Mouse (Mus musculus) MEL (cell line): ENCODE measurements around the gene Lrig2. TPM values are rescaled to one million over a fixed set of nuclear protein-coding genes. Genes with fewer than 3 reads are reported as not detected.

ENCODE experiments used
- DNase-seq: peaks from one replicate; pipeline ENCODE4 v3.0.0; 2011; ENCODE audit warnings: low read depth, low spot score
- H3K27ac ChIP-seq: 2 replicates; pipeline ENCODE4 v1.5.1; 2012; ENCODE audit warnings: low read depth, mild to moderate bottlenecking, control low read depth, low read length, moderate library complexity; ENCODE audit not compliant: control insufficient read depth
- H3K27me3 ChIP-seq, 2 experiments: fragments of 150-350 bp in 1 of 2; sonication (generic) in 1 of 2; 2 replicates each; pipeline ENCODE4 v1.6.1; 2012; ENCODE audit warnings: low read length in 2 of 2, mild to moderate bottlenecking in 2 of 2, improper control_type of control experiment in 1 of 2, moderate library complexity in 1 of 2; ENCODE audit not compliant: insufficient read depth in 2 of 2, control insufficient read depth in 1 of 2
- H3K36me3 ChIP-seq, 2 experiments: 2 replicates each; pipeline ENCODE4 v1.6.1; 2012 to 2014; ENCODE audit warnings: low read length in 2 of 2, improper control_type of control experiment in 1 of 2, inconsistent platforms in 1 of 2, mild to moderate bottlenecking in 1 of 2; ENCODE audit not compliant: insufficient read depth in 2 of 2, control insufficient read depth in 1 of 2
- H3K4me1 ChIP-seq, 2 experiments: fragments of 150-350 bp in 1 of 2; sonication (generic) in 1 of 2; 2 replicates each; pipeline ENCODE4 v1.6.1; 2012; ENCODE audit warnings: low read length in 2 of 2, improper control_type of control experiment in 1 of 2, mild to moderate bottlenecking in 1 of 2; ENCODE audit not compliant: insufficient read depth in 2 of 2, control insufficient read depth in 1 of 2
- H3K4me3 ChIP-seq, 2 experiments: fragments of 150-350 bp in 1 of 2; sonication (generic) in 1 of 2; 2 replicates each; pipeline ENCODE4 v1.5.1; 2012; ENCODE audit warnings: low read depth in 2 of 2, low read length in 2 of 2, mild to moderate bottlenecking in 2 of 2, moderate library complexity in 2 of 2, control low read depth in 1 of 2, improper control_type of control experiment in 1 of 2; ENCODE audit not compliant: control insufficient read depth in 1 of 2, insufficient read depth in 1 of 2
- H3K79me2 ChIP-seq: 2 replicates; pipeline ENCODE4 v1.6.1; 2012; ENCODE audit warnings: mild to moderate bottlenecking, low read length, moderate library complexity; ENCODE audit not compliant: control insufficient read depth, poor library complexity, insufficient read depth
- H3K9ac ChIP-seq: 2 replicates; pipeline ENCODE4 v1.6.1; 2012; ENCODE audit warnings: low read depth, mild to moderate bottlenecking, control low read depth, low read length, moderate library complexity; ENCODE audit not compliant: control insufficient read depth, poor library complexity, severe bottlenecking
- H3K9me3 ChIP-seq: fragments of 150-350 bp; sonication (generic); replicated peaks from 2 replicates; pipeline ENCODE4 v1.6.1; 2012; ENCODE audit warnings: mild to moderate bottlenecking, low read length, improper control_type of control experiment, moderate library complexity; ENCODE audit not compliant: insufficient read depth
- BHLHE40 ChIP-seq: IDR thresholded peaks from 2 replicates; pipeline ENCODE4 v1.6.1; 2012; ENCODE audit warnings: low read depth, mild to moderate bottlenecking, inconsistent platforms, low read length, improper control_type of control experiment, borderline replicate concordance
- CHD1 ChIP-seq: IDR thresholded peaks from 2 replicates; pipeline ENCODE4 v1.6.1; 2012; ENCODE audit warnings: low read depth, mild to moderate bottlenecking, inconsistent platforms, low read length, improper control_type of control experiment
- CHD2 ChIP-seq: IDR thresholded peaks from 2 replicates; pipeline ENCODE4 v1.6.1; 2011; ENCODE audit warnings: low read length, improper control_type of control experiment
- CTCF ChIP-seq, 3 experiments: IDR thresholded peaks in 2 of 3; conservative IDR thresholded peaks in 1 of 3; 2 replicates each; pipeline ENCODE4 v1.5.1; 2011 to 2012; ENCODE audit warnings: low read length in 3 of 3, low read depth in 2 of 3, mild to moderate bottlenecking in 2 of 3, improper control_type of control experiment in 1 of 3, inconsistent platforms in 1 of 3, mixed read lengths in 1 of 3, moderate library complexity in 1 of 3; ENCODE audit not compliant: control insufficient read depth in 1 of 3, insufficient read depth in 1 of 3, poor library complexity in 1 of 3, severe bottlenecking in 1 of 3
- E2F4 ChIP-seq: IDR thresholded peaks from 2 replicates; pipeline ENCODE4 v1.6.1; 2011; ENCODE audit warnings: low read depth, low read length, improper control_type of control experiment, borderline replicate concordance
- ELF1 ChIP-seq: IDR thresholded peaks from 2 replicates; pipeline ENCODE4 v1.6.1; 2014; ENCODE audit warnings: low read depth, mild to moderate bottlenecking, inconsistent platforms, low read length, improper control_type of control experiment, moderate library complexity
- EP300 ChIP-seq, 2 experiments: IDR thresholded peaks; 2 replicates each; pipeline ENCODE4 v1.6.1; 2011; ENCODE audit warnings: improper control_type of control experiment in 2 of 2, low read length in 2 of 2, low read depth in 1 of 2, mild to moderate bottlenecking in 1 of 2
- ETS1 ChIP-seq: IDR thresholded peaks from 2 replicates; pipeline ENCODE4 v1.6.1; 2012; ENCODE audit warnings: low read depth, mild to moderate bottlenecking, inconsistent platforms, low read length, improper control_type of control experiment, moderate library complexity
- GABPA ChIP-seq: IDR thresholded peaks from 2 replicates; pipeline ENCODE4 v1.6.1; 2012; ENCODE audit warnings: low read depth, mild to moderate bottlenecking, inconsistent platforms, low read length, improper control_type of control experiment, moderate library complexity
- GATA1 ChIP-seq: IDR thresholded peaks from 2 replicates; pipeline ENCODE4 v1.6.1; 2011; ENCODE audit warnings: low read depth, low read length, improper control_type of control experiment
- MAFK ChIP-seq: IDR thresholded peaks from 2 replicates; pipeline ENCODE4 v1.6.1; 2011; ENCODE audit warnings: low read depth, mild to moderate bottlenecking, low read length, improper control_type of control experiment, borderline replicate concordance
- MAX ChIP-seq: IDR thresholded peaks from 2 replicates; pipeline ENCODE4 v1.6.1; 2011; ENCODE audit warnings: low read length, improper control_type of control experiment
- MYB ChIP-seq: IDR thresholded peaks from 2 replicates; pipeline ENCODE4 v1.6.1; 2011; ENCODE audit warnings: mild to moderate bottlenecking, low read depth, low read length, improper control_type of control experiment
- MYC ChIP-seq: IDR thresholded peaks from 2 replicates; pipeline ENCODE4 v1.6.1; 2011; ENCODE audit warnings: low read depth, mild to moderate bottlenecking, low read length, improper control_type of control experiment, moderate library complexity
- NRF1 ChIP-seq: IDR thresholded peaks from 2 replicates; pipeline ENCODE4 v1.6.1; 2014; ENCODE audit warnings: low read depth, mild to moderate bottlenecking, inconsistent platforms, low read length, improper control_type of control experiment, moderate library complexity; ENCODE audit not compliant: poor library complexity, insufficient read depth, severe bottlenecking
- POLR2AphosphoS5 ChIP-seq: IDR thresholded peaks from 2 replicates; pipeline ENCODE4 v1.6.1; 2012; ENCODE audit warnings: low read depth, borderline replicate concordance, mild to moderate bottlenecking, inconsistent platforms, low read length, moderate library complexity, mixed read lengths
- RCOR1 ChIP-seq: IDR thresholded peaks from 2 replicates; pipeline ENCODE4 v1.6.1; 2012; ENCODE audit warnings: low read depth, mild to moderate bottlenecking, inconsistent platforms, low read length, improper control_type of control experiment
- TBP ChIP-seq: IDR thresholded peaks from 2 replicates; pipeline ENCODE4 v1.8.0; 2011; ENCODE audit warnings: low read depth, low read length, improper control_type of control experiment
- UBTF ChIP-seq: IDR thresholded peaks from 2 replicates; pipeline ENCODE4 v1.6.1; 2012; ENCODE audit warnings: low read depth, mild to moderate bottlenecking, inconsistent platforms, low read length, improper control_type of control experiment, moderate library complexity, borderline replicate concordance; ENCODE audit not compliant: insufficient read depth
- USF2 ChIP-seq, 2 experiments: IDR thresholded peaks; 2 replicates each; pipeline ENCODE4 v1.6.1; 2011 to 2012; ENCODE audit warnings: improper control_type of control experiment in 2 of 2, low read length in 2 of 2, borderline replicate concordance in 1 of 2, inconsistent platforms in 1 of 2, low read depth in 1 of 2, mild to moderate bottlenecking in 1 of 2; ENCODE audit not compliant: insufficient read depth in 1 of 2
- ZC3H11A ChIP-seq: IDR thresholded peaks from 2 replicates; pipeline ENCODE4 v1.6.1; 2012; ENCODE audit warnings: low read depth, mild to moderate bottlenecking, inconsistent platforms, low read length, improper control_type of control experiment
- ZMIZ1 ChIP-seq: IDR thresholded peaks from 2 replicates; pipeline ENCODE4 v1.6.1; 2012; ENCODE audit warnings: low read depth, mild to moderate bottlenecking, inconsistent platforms, low read length, improper control_type of control experiment, moderate library complexity
- ZNF384 ChIP-seq: IDR thresholded peaks from 2 replicates; pipeline ENCODE4 v1.6.1; 2012; ENCODE audit warnings: low read depth, mild to moderate bottlenecking, inconsistent platforms, low read length, improper control_type of control experiment
- polyA plus RNA-seq, 2 experiments: library from polyadenylated mRNA; stranded (reverse) in 1 of 2; unstranded in 1 of 2; fragments of >175 nt in 1 of 2; fragments of >200 nt in 1 of 2; gene quantifications; 2 replicates each; pipeline versions ENCODE4 v1.2.1 to v1.2.4; 2012; ENCODE audit warnings: low replicate concordance in 2 of 2, low read depth in 1 of 2; ENCODE audit not compliant: insufficient read length in 2 of 2, insufficient read depth in 1 of 2, missing spikeins in 1 of 2
- total RNA-seq: library from RNA; depleted of rRNA; stranded (reverse); fragments of 300-350 nt; gene quantifications from 2 replicates; pipeline ENCODE4 v1.2.3, GENCODE M21; 2012

The Lrig2 gene
- total and polyA plus RNA-seq, 3 experiments, result 4.2 to 4.3 TPM; not detected in 1

DNA sequence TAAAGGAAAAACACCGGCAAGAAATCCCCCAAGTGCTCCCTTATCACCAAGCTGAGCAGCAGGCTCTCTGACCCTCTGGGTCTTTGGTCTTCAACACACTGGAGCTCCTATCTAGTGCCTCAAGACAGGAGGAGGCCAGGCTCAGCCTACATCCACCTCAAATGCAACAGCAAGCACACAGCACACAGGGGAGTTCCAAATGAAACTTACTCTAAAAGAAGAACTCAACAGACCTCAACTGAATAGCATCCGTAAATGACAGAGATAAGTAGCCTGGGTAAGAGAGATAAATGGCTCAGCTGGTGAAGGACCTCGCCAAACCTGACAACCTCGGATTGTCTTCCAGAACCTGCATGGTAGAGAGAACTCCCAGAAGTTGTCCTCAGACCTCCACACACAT is 91.7 kb downstream of the Lrig2 start (continued):
- TF ChIP-seq POLR2AphosphoS5 (no peak), RCOR1 (0 out of 2 replicates have a peak, but pooled peaks have one; percentile 11), MAFK (no peak)
- TF ChIP-seq, all 39 proteins: peak for 6

DNA sequence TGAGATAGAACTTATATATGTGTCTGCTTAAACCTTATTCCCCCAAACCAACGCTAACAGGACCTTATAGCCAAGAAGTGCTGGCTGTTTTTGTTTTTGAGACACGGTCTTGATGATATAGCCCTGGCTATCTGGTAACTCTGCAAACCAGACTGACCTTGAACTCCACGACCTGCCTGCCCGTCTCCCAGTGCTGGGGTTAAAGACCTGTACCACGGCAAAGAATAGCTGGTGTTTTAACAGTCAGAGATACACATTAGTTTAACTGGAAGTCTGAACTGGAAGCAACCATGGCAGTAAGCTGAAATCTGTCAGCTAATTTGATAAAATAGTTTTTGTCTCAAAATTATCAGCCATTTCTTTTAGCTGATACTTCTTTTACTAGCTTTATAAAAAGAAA is 94.9 kb downstream of the Lrig2 start:
- no peak overlapping the region for H3K27ac ChIP-seq
- peaks cover 4 to 11% of the 10 kb centered on the region in 2 experiments for H3K27me3 ChIP-seq
- no peaks in the 10 kb centered on the region for H3K9me3 ChIP-seq
- H3K9ac ChIP-seq, result no peak overlapping the region
- DNase-seq, result no peak
- no peaks in the 10 kb centered on the region for H3K36me3 ChIP-seq
- no peak overlapping the region for H3K4me3 ChIP-seq
- no peaks in the 10 kb centered on the region for H3K79me2 ChIP-seq
- TF ChIP-seq RCOR1 (no peak), MYC (no peak), CTCF (IDR thresholded peaks at IDR 0.05 in 2 of 3, conservative IDR thresholded peaks at IDR 0.05 in 1 of 3; ENCODE audit: control insufficient read depth in 1 of 3, insufficient read depth in 1 of 3, low read depth in 2 of 3, low read length in 3 of 3, poor library complexity in 1 of 3, severe bottlenecking in 1 of 3) (no peak), MAX (no peak), ZNF384 (no peak), EP300 (IDR thresholded peaks at IDR 0.05; ENCODE audit: low read depth in 1 of 2, low read length in 2 of 2) (no peak), BHLHE40 (no peak), ETS1 (no peak), ELF1 (no peak), GABPA (no peak), GATA1 (no peak), CHD1 (no peak), TBP (no peak), E2F4 (no peak), CHD2 (no peak), ZC3H11A (no peak)
- H3K4me1 ChIP-seq, result no peaks in the 10 kb centered on the region

DNA sequence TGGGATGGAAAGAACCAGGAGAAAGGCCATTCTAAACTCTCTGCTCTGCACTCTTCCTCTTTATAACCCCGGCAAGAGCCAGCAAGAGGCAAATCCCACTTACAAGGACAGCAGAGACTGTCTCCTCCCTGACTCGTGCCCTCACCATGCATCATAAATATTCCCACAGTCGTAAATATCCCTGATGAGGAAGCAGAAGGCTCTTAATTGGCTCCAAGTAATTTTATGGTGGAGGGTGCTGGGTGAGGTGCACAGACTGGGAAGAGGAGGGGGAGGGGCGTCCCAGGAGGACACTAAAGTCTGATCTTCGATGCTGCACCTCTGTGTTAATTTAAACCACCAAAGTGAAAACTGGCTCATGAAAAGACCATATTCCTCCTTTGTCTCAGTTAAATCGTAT is 99.2 kb downstream of the Lrig2 start:
- no peaks in the 10 kb centered on the region for H3K36me3 ChIP-seq
- H3K4me1 ChIP-seq, result no peaks in the 10 kb centered on the region
- H3K9me3 ChIP-seq, result no peaks in the 10 kb centered on the region
- H3K27me3 ChIP-seq, result peaks cover 4 to 10% of the 10 kb centered on the region in 2 experiments
- no peak overlapping the region for H3K27ac ChIP-seq
- no peak overlapping the region for H3K4me3 ChIP-seq
- no peak for TF ChIP-seq CHD1
- TF ChIP-seq MAX, result no peak
- TF ChIP-seq ZNF384, result no peak
- TF ChIP-seq NRF1, result no peak
- TF ChIP-seq USF2 (IDR thresholded peaks at IDR 0.05; ENCODE audit: borderline replicate concordance in 1 of 2, insufficient read depth in 1 of 2, low read depth in 1 of 2, low read length in 2 of 2), result no peak
- TF ChIP-seq UBTF, result no peak
- TF ChIP-seq MYB, result no peak
- TF ChIP-seq ELF1, result no peak
- no peak for TF ChIP-seq ZMIZ1
- no peak for TF ChIP-seq ETS1
- DNase-seq, result no peak
- no peak overlapping the region for H3K9ac ChIP-seq
- no peaks in the 10 kb centered on the region for H3K79me2 ChIP-seq
